Mouse (Mus musculus) right cerebral cortex, postnatal 25 days (tissue): ENCODE data around the gene Zdhhc21.

Experiments used
- DNase-seq: peaks from one replicate; pipeline ENCODE4 v3.0.0; 2022

Zdhhc21 gene

GRCm38 (mm10) chr4:82863316-82863715 is 3.6 kb upstream of the Zdhhc21 start:
- DNase-seq = no peak

- DNase-seq = no peak
Measured at GRCm38 (mm10) chr4:82861451-82861850, 1.7 kb upstream of the Zdhhc21 start.

- DNase-seq = no peak
Measured at GRCm38 (mm10) chr4:82860566-82860965, 808 bp upstream of the Zdhhc21 start.

- no peak for DNase-seq
Measured at GRCm38 (mm10) chr4:82858431-82859010, 1.2 kb downstream of the Zdhhc21 start.

- DNase-seq = no peak
Measured at GRCm38 (mm10) chr4:82856986-82857385, 2.8 kb downstream of the Zdhhc21 start.

GRCm38 (mm10) chr4:82853809-82854208 is 5.9 kb downstream of the Zdhhc21 start:
- DNase-seq = no peak

GRCm38 (mm10) chr4:82848552-82849234 is 11.1 kb downstream of the Zdhhc21 start:
- DNase-seq = no peak

GRCm38 (mm10) chr4:82837526-82838240 is 22.1 kb downstream of the Zdhhc21 start:
- no peak for DNase-seq

- DNase-seq = no peak
Measured at GRCm38 (mm10) chr4:82831155-82831554, 28.6 kb downstream of the Zdhhc21 start.

- no peak for DNase-seq
Measured at GRCm38 (mm10) chr4:82829429-82829828, 30.3 kb downstream of the Zdhhc21 start.

GRCm38 (mm10) chr4:82827001-82827400 is 32.8 kb downstream of the Zdhhc21 start:
- DNase-seq = no peak

GRCm38 (mm10) chr4:82817833-82818232 is 41.9 kb downstream of the Zdhhc21 start:
- DNase-seq = no peak

- DNase-seq = no peak
Measured at GRCm38 (mm10) chr4:82816351-82816750, 43.4 kb downstream of the Zdhhc21 start.

- no peak for DNase-seq
Measured at GRCm38 (mm10) chr4:82815296-82815695, 44.5 kb downstream of the Zdhhc21 start.

GRCm38 (mm10) chr4:82813356-82813755 is 46.4 kb downstream of the Zdhhc21 start:
- DNase-seq = no peak

- no peak for DNase-seq
Measured at GRCm38 (mm10) chr4:82807811-82808210, 51.9 kb downstream of the Zdhhc21 start.

- no peak for DNase-seq
Measured at GRCm38 (mm10) chr4:82806176-82806757, 53.5 kb downstream of the Zdhhc21 start.

- DNase-seq = no peak
Measured at GRCm38 (mm10) chr4:82804019-82804418, 55.7 kb downstream of the Zdhhc21 start.

- DNase-seq = no peak
Measured at GRCm38 (mm10) chr4:82793608-82794007, 66.2 kb downstream of the Zdhhc21 start.

- DNase-seq = no peak
Measured at GRCm38 (mm10) chr4:82792906-82793580, 66.7 kb downstream of the Zdhhc21 start.

GRCm38 (mm10) chr4:82765513-82766216 is 94.1 kb downstream of the Zdhhc21 start:
- no peak for DNase-seq

GRCm38 (mm10) chr4:82763586-82763985 is 96.2 kb downstream of the Zdhhc21 start:
- no peak for DNase-seq
